Mouse (Mus musculus) adrenal gland, adult 8-10 months (tissue): ENCODE measurements at regions not wholly inside any gene's neighbourhood (a gene's known extent, or its start where the extent isn't known, plus 50 kb on each side); places are given as distances from the start of the nearest gene placed in this dataset.

Experiments used
- DNase-seq: peaks from one replicate; pipeline ENCODE4 v3.0.0; 2022

DNA sequence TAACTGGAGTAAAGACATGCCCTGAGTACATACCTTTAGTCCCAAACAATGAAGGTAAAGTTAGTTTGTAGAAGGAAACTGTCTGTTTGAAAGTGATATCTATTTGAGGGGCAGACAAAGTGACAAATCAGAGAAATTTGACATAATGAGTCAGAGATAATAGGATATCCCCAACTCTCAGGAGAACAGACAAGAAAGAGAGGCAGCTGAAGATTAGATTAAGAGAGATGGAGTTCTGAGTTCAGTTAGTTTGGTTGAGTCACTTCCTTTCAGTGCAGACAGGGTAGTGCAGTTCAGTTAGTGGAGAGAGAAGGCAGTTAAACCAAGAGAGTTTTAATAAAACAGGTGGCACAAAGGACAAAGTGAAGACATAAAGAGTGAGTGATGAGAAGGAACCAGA, 477.4 kb upstream of the Diaph2 start:
- DNase-seq = no peak

DNA sequence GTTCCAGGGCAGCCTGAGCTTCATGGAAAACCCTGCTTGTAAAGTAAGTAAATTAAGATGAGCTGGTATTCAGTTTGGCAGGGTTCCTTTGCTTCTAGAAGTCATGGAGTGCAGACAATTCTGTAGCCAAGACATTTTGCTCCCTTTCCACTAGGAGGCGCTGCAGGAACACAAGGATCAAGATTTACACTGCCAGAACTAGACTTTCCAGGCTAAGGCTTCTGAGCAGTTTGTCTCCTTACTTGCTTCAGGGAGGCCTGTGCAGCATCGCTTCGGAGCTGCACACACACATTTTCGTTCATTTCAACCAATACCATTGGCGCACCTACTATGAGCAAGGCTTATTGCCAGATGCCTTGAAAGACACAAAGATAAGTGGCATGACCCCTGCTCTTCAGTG, 445.6 kb upstream of the Diaph2 start:
- DNase-seq = peak; percentile 14

DNA sequence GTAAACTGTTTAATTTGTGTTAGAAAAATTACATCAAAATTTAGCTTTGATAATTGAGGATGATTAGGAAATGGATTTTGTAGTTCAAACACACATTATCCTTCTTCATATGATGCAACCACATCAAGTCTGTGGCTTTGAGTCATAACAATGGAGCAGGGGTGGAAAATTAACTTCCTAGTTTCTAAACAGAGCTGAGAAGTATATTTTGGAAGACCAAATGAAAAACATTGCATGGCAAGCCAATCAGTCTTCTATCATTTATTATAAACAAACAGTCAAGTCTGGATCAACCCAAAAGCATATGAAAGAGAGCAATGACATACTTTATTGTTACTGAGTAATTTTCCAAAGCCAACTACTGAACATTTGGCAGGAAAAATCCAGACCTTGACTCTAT, 440.2 kb upstream of the Diaph2 start:
- no peak for DNase-seq

DNA sequence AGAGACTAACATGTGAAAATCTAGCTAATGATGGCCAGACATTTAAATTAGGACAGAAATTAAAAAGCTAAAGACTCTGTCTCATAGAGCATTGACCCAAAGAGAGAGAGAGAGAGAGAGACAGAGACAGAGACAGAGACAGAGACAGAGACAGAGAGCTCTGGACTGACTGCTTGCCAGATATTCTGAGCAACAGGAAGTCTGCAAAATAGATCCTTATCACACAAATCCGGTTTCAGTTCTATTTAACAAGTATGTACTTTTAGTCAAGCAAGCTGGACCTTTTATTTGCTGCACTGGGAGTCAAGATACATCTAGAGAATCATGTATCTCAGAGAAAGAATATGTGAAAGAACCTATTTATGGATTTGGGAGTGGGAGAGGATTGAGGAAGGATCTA, 420.1 kb upstream of the Diaph2 start:
- DNase-seq = no peak

DNA sequence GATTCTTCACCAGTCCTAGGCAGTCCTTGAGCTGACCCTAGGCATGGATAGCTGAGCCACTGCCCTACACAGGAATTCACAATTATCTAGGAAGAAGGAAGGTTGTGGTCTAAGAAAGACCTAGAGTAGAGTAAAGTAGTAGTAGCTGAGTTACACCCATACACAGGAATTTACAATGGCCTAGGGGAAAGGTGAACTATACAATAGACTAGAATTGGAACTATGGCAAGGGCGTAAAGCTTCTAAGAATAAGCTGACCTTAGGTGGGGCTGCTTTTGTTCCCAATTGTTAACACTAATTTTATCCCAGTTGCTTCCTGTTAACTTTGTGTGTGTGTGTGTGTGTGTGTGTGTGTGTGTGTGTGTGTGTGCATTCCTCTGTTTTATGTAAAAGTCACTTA, 416.7 kb upstream of the Diaph2 start:
- DNase-seq = no peak
